Mouse (Mus musculus) limb, embryonic 14.5 days (tissue): ENCODE measurements around the gene Cep63. TPM values are rescaled to one million over a fixed set of nuclear protein-coding genes. Genes with fewer than 3 reads are reported as not detected.

ENCODE experiments used
- ATAC-seq: fragments of 200-750 bp; cut with Nextera tagmentation; 2 replicates; pipeline ENCODE4 v1.8.0; 2017; ENCODE audit warnings: low read depth, moderate number of reproducible peaks, moderate TSS enrichment; ENCODE audit not compliant: low FRiP score
- DNase-seq: peaks from one replicate; pipeline ENCODE4 v3.0.0-alpha.2; 2015; ENCODE audit warnings: low spot score
- H3K27ac ChIP-seq: fragments of 300-500 bp; sonication (generic); replicated peaks from 2 replicates; pipeline ENCODE4 v1.5.1; 2014; ENCODE audit warnings: low read depth, mild to moderate bottlenecking, low read length, moderate library complexity, mixed read lengths
- H3K27me3 ChIP-seq: fragments of 300-500 bp; sonication (generic); 2 replicates; pipeline ENCODE4 v1.6.1; 2014; ENCODE audit warnings: low read length, mixed read lengths; ENCODE audit not compliant: control insufficient read depth, insufficient read depth
- H3K36me3 ChIP-seq: fragments of 300-500 bp; sonication (generic); 2 replicates; pipeline ENCODE4 v1.6.1; 2014; ENCODE audit warnings: mild to moderate bottlenecking, low read length, moderate library complexity, mixed read lengths; ENCODE audit not compliant: control insufficient read depth, insufficient read depth
- H3K4me1 ChIP-seq: fragments of 300-500 bp; sonication (generic); 2 replicates; pipeline ENCODE4 v1.6.1; 2014; ENCODE audit warnings: antibody characterized with exemption, low read length, mixed read lengths; ENCODE audit not compliant: control insufficient read depth, insufficient read depth
- H3K4me2 ChIP-seq: fragments of 300-500 bp; sonication (generic); replicated peaks from 2 replicates; pipeline ENCODE4 v1.6.1; 2014; ENCODE audit warnings: low read depth, mild to moderate bottlenecking, low read length, moderate library complexity; ENCODE audit not compliant: severe bottlenecking
- H3K4me3 ChIP-seq: fragments of 300-500 bp; sonication (generic); replicated peaks from 2 replicates; pipeline ENCODE4 v1.5.1; 2014; ENCODE audit warnings: low read length
- H3K9ac ChIP-seq: fragments of 300-500 bp; sonication (generic); 2 replicates; pipeline ENCODE4 v1.6.1; 2014; ENCODE audit warnings: mild to moderate bottlenecking, low read depth, low read length, moderate library complexity; ENCODE audit not compliant: severe bottlenecking
- H3K9me3 ChIP-seq: fragments of 300-500 bp; sonication (generic); 2 replicates; pipeline ENCODE4 v1.6.1; 2016; ENCODE audit warnings: low read length; ENCODE audit not compliant: control insufficient read depth
- POLR2A ChIP-seq: fragments of 200-500 bp; IDR thresholded peaks from 2 replicates; pipeline ENCODE4 v1.8.0; 2012; ENCODE audit warnings: inconsistent platforms, mild to moderate bottlenecking, moderate library complexity, borderline replicate concordance; ENCODE audit not compliant: insufficient read depth, insufficient read length; ENCODE audit errors: extremely low read depth
- WGBS: fragments of 180-500 bp; shearing (Covaris S2); extraction: QIAGEN DNeasy Blood & Tissue Kit; methylation state at CpG from one replicate; pipeline ENCODE4 v1.1.7; 2014; 5-methylcytosine and 5-hydroxymethylcytosine counted together
- polyA plus RNA-seq, 2 experiments: library from polyadenylated mRNA; depleted of rRNA in 1 of 2; stranded (reverse) in 1 of 2; unstranded in 1 of 2; fragments of >200 nt; fragmentation: Nextera tagmentation in 1 of 2; extraction: Ambion mirVana in 1 of 2; gene quantifications; 2 replicates each; pipeline versions ENCODE4 v1.2.1 to v1.2.3; 2012 to 2014

The Cep63 gene
- polyA plus RNA-seq, 2 experiments: 28.1 to 45.3 TPM

- DNase-seq: no peak
- H3K27ac ChIP-seq: no peak overlapping the region
- no peaks in the 10 kb centered on the region for H3K9me3 ChIP-seq
- no peak overlapping the region for H3K9ac ChIP-seq
- 80% methylated on average over 2 of the region's 2 CpGs for WGBS
- no peaks in the 10 kb centered on the region for H3K4me1 ChIP-seq
- H3K4me2 ChIP-seq: no peak overlapping the region
- no peak for TF ChIP-seq POLR2A
- no peaks in the 10 kb centered on the region for H3K27me3 ChIP-seq
- no peak for ATAC-seq
- H3K4me3 ChIP-seq: no peak overlapping the region
- H3K36me3 ChIP-seq: peaks cover 32% of the 10 kb centered on the region
Measured at GRCm38 (mm10) chr9:102601187-102601586, 25.1 kb downstream of the Cep63 start.

- H3K27me3 ChIP-seq: no peaks in the 10 kb centered on the region
- H3K36me3 ChIP-seq: peaks cover 49% of the 10 kb centered on the region
- DNase-seq (no peak), ATAC-seq (no peak)
- TF ChIP-seq POLR2A: no peak
- no peak overlapping the region for H3K9ac ChIP-seq
- no peak overlapping the region for H3K27ac ChIP-seq
- H3K4me2 ChIP-seq: no peak overlapping the region
- no peaks in the 10 kb centered on the region for H3K4me1 ChIP-seq
- no peak overlapping the region for H3K4me3 ChIP-seq
- WGBS: 88% methylated on average over 8 of the region's 8 CpGs
- no peaks in the 10 kb centered on the region for H3K9me3 ChIP-seq
Measured at GRCm38 (mm10) chr9:102595662-102596436, 30.5 kb downstream of the Cep63 start.

DNA sequence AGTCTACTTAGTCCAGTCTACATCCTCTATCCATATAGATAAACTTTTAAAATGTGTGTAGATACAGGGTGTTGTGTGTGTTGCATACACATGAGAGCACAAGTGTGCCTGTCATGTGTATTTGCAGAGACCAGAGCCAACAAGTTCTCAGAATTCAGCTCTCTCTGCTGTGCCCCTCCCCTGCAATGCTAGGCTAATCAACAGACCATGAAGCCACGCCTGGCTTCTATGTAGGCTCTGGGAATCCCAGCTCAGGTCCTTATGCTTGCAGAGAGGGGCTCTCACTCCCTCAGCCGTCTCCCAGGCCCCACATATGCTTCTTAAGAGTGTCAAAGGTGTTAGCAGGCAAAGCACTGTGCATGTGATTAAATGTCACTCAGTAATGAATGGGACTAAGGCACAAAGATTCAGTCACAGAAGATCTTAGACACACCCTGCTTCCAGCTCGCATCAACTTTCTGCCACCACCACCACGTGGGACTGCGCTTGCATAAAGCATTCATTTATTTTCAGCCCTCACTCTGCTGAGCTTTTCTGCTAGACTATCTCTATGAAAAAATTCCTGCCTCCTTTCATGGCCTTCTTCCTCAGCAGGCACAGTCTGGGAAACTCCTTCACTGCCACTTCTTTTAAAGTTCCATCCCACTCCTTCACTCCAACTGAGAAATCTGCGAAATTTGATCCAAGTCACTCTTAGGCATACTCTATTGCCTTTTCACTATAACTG is 31.5 kb downstream of the Cep63 start:
- Histone ChIP-seq H3K9me3 (no peaks in the 10 kb centered on the region), H3K4me3 (no peak overlapping the region), H3K36me3 (peaks cover 46% of the 10 kb centered on the region), H3K27ac (peak overlapping the region; percentile 49; the same call in 1 of the 2 replicates), H3K4me2 (no peak overlapping the region), H3K4me1 (no peaks in the 10 kb centered on the region), H3K27me3 (no peaks in the 10 kb centered on the region), H3K9ac (no peak overlapping the region)
- DNase-seq (no peak), ATAC-seq (no peak)
- WGBS: 69% methylated on average over 6 of the region's 6 CpGs
- TF ChIP-seq POLR2A: no peak

GRCm38 (mm10) chr9:102587347-102587746 is 39.0 kb downstream of the Cep63 start:
- Histone ChIP-seq H3K9ac (no peak overlapping the region), H3K4me1 (no peaks in the 10 kb centered on the region), H3K9me3 (no peaks in the 10 kb centered on the region), H3K4me2 (no peak overlapping the region), H3K27me3 (no peaks in the 10 kb centered on the region), H3K27ac (no peak overlapping the region), H3K36me3 (peaks cover 33% of the 10 kb centered on the region), H3K4me3 (no peak overlapping the region)
- ATAC-seq (no peak), DNase-seq (no peak)
- TF ChIP-seq POLR2A: no peak
- 74% methylated on average over 5 of the region's 5 CpGs for WGBS

GRCm38 (mm10) chr9:102581921-102582469 is 44.3 kb downstream of the Cep63 start:
- Histone ChIP-seq H3K4me2 (no peak overlapping the region), H3K4me3 (no peak overlapping the region), H3K36me3 (peaks cover 21% of the 10 kb centered on the region), H3K27me3 (no peaks in the 10 kb centered on the region), H3K9me3 (no peaks in the 10 kb centered on the region), H3K27ac (no peak overlapping the region), H3K4me1 (peaks cover 5% of the 10 kb centered on the region; the same call in 1 of the 2 replicates), H3K9ac (no peak overlapping the region)
- ATAC-seq: no peak
- 75% methylated on average over 12 of the region's 12 CpGs for WGBS
- no peak for TF ChIP-seq POLR2A
- DNase-seq: no peak
